Mouse (Mus musculus) brain, embryonic 14.5 days (tissue): ENCODE measurements around the gene Mrpl10. TPM values are rescaled to one million over a fixed set of nuclear protein-coding genes. Genes with fewer than 3 reads are reported as not detected.
A peak's percentile ranks its signal among the peaks of the same experiment; 100 is the strongest.

Source experiments
- DNase-seq: peaks from one replicate; pipeline ENCODE4 v3.0.0-alpha.2; 2011; ENCODE audit warnings: low read depth
- CTCF ChIP-seq: fragments of 200-500 bp; IDR thresholded peaks from 2 replicates; pipeline ENCODE4 v1.5.1; 2012; ENCODE audit warnings: inconsistent platforms, mild to moderate bottlenecking, moderate library complexity, borderline replicate concordance; ENCODE audit not compliant: insufficient read depth, insufficient read length; ENCODE audit errors: extremely low read depth
- POLR2A ChIP-seq: fragments of 200-500 bp; IDR thresholded peaks from 2 replicates; pipeline ENCODE4 v1.6.1; 2012; ENCODE audit warnings: mild to moderate bottlenecking, inconsistent platforms, borderline replicate concordance; ENCODE audit not compliant: poor library complexity, insufficient read depth, insufficient read length, severe bottlenecking; ENCODE audit errors: extremely low read depth
- polyA plus RNA-seq: library from polyadenylated mRNA; depleted of rRNA; stranded (reverse); fragments of >200 nt; gene quantifications from 2 replicates; pipeline ENCODE4 v1.2.3, GENCODE M21; 2012

Gene Mrpl10
- polyA plus RNA-seq, 1 experiment: 60.4 TPM

DNA sequence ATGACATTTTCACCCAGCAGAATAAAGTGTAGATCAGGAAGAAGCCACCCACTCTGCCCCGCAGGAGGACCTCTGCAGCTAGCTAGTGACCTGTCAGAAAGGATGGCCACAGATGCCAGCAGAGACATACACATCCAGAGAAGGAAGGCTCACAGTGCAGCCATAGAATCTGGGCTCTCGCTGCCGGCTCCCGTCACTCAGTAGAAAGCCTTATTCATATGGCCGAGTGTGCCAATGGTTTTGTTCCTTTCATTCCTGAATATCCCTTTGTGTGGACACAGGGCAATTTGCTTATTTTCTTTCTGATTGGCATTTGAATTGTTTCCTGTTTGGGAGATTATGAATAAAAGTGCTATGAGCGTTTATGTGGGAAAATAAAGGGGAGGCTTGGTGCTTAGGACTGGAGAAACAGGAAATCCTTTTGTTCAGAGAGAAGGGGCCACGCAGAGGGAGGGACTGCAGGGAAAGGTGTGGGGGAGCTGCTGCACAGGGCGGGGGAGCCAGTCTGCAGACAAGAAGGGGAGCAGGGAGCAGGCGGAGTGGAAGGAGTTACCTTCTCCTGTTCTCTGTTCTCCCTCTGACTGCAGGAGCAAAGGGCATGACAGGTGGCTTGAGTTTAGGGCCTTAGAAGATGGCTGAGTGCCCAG lies 22.0 kb downstream of the Mrpl10 start:
- TF ChIP-seq CTCF (no peak), POLR2A (no peak)
- DNase-seq: peak; percentile 82

DNA sequence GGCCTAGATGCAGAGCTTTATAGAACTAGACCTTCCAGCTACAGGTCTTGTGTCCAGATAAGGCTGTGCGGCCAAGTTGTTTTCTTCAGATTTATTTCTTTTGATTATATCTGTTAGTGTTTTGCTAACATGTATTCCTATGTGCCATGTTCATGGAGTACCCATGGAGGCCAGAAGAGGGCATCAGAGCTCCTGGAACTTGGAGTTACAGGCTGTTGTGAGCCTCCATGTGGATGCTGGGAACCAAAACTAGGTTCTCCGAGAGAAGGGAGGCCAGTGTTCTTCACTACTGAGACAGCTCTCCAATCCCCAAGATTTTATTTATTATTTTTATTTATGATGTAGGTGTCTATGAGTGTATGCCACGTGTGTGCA lies 22.5 kb downstream of the Mrpl10 start:
- no peak for DNase-seq

DNA sequence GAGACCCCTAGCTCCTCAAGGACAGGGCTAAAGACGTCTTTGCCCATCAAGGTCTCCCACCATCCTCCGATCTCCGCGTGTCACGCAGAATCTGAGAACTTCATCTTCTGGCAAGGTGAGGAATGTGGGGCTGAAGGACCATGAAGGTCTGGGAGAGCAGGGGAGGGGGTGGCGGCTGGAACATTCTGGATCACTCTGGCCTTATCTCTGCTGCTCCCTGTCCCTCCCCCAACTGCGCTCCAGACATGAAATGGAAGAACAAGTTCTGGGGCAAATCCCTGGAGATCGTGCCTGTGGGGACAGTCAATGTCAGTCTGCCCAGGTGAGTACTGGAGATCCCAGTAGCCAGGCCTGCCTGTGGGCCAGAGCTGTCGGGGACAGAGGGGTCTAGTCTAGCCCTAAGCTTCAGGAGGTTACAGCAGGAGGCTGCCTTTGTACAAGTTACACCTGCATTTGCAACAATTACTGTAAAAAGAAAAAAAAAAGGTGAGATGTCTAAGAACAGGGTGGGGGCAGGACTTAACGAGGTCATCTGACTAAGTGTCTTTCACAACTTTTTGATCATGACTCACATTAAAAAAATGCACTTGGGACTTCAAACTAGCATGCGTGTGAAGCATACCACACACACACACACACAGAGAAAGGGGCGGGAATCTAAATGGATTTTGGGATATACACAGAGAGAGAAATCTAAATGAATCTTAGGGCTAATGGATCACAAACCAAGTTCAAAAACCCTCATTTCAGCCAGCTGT lies 24.4 kb downstream of the Mrpl10 start:
- TF ChIP-seq CTCF: no peak
- TF ChIP-seq POLR2A: no peak
- no peak for DNase-seq

More for the DNA sequence above, 22.5 kb downstream of the Mrpl10 start:
- peak; percentile 30; the same call in 1 of the 2 replicates for TF ChIP-seq CTCF
- no peak for TF ChIP-seq POLR2A

DNA sequence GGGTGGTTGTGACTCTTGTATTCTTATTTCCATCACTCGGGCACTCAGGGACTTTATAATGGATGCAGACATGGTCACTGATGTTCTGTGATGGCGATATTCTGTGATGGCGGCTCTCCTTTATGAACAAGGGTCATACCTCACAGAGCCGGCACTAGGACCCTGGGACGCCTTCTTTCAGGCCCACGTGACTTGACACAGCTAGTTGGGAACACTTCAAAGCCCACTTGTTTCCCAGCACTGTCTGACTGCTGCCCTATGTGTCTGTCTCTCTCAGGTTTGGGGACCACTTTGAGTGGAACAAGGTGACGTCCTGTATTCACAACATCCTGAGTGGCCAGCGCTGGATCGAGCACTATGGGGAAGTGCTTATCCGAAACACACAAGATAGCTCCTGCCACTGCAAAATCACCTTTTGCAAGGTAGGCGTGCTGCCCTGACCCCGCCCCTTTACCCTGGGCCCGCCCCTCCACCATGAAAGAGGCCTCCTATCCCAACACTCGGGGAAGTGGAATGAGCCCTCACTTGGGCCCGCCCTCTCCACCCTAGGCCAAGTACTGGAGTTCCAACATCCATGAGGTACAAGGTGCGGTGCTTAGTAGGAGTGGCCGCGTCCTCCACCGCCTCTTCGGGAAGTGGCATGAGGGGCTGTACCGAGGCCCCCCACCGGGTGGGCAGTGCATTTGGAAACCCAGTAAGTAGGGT lies 25.4 kb downstream of the Mrpl10 start:
- DNase-seq: peak; percentile 20

DNA sequence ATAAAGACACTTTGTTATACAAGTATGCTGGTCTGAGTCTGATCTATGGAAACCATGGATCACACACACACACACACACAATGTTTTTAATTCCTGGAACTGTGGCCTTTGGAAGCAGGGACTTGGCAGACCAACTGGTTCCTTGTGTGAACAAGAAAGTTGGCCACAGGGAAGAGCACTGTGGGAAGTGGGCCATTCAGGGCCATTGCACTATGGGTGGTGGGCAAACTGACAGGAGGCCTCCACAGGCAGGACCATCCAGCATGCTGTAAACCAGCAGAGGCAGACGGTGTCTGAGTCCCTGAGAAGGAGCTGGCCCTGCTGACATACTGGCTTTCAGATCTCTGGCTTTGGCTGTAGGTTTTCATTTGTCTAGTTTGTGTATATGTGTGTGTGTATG lies 28.0 kb downstream of the Mrpl10 start:
- no peak for DNase-seq
- TF ChIP-seq CTCF (no peak), POLR2A (no peak)

More for the DNA sequence above, 25.4 kb downstream of the Mrpl10 start:
- no peak for TF ChIP-seq POLR2A
- TF ChIP-seq CTCF: no peak

DNA sequence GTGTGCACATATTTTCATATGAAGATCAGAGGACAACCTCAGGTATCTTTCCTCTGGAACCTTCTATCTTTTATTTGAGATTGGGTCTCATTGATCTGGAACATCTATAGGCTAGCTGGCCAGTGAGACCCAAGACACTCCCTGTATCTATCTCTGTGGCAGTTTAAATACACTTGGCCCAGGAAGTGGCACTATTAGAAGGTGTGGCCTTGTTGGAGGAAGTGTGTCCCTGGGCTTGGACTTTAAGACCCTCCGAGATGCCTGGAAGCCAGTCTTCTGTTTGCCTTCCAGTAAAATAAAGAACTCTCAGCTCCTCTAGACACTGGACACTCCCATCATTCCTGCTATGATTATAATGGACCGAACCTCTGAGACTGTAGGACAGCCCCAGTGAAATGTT lies 28.4 kb downstream of the Mrpl10 start:
- DNase-seq: no peak
- TF ChIP-seq POLR2A (no peak), CTCF (no peak)

DNA sequence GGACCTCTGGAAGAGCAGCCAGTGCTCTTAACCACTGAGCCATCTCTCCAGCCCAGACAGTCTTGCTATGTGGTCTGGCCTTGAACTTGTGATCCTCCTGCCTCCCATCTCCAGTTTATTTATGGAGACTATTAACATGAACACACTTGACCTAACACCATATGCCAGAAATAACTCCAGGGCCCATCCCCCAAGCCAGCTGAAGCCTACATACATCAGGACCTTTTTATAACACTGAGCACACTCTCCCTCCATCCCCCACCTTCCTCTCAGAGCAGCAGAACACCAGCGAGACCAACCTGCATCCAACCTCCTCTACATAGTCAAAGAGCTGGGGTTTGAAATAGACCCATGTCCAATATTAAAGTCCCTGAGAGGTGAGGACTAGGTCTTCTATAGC lies 29.8 kb downstream of the Mrpl10 start:
- TF ChIP-seq CTCF (no peak), POLR2A (no peak)
- no peak for DNase-seq

DNA sequence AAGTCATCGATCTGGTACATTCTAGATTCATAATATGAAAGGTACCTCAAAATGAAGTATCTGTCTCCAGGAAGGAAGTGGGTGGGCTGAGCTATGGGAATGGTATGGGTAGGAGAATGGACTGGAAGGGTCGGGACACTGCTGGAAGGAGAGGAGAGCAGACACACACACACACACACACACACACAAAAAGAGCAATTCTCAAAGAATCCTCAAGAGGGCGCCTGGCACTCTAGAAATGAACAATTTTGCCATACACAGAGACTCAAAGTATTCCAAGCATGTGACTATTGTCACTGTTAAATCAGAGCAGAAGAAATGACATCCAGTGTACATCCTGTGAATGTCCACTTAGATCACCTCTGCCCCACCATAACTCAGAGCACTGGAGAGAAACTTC lies 31.2 kb downstream of the Mrpl10 start:
- TF ChIP-seq CTCF: peak; percentile 66; the same call in 1 of the 2 replicates
- no peak for TF ChIP-seq POLR2A
- peak; percentile 80 for DNase-seq

DNA sequence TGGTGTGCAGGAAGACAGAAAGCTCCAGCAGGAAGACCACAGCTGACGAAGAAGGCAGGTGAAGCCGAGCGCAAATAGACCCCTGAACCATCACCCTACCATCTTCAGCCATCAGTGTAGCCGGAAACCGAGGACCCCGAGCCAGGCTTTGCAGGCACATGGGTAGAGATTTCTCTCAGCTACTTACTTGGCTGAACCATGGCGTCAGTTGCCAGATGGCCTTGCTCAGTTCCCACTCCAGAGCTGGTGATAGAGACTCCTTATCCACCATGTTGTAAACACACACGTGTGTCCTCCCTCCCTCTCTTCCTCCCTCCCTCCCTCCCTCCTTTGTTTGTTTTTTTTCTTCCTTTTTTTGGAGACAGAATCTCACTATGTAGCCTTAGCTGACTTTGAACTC lies 32.9 kb downstream of the Mrpl10 start:
- no peak for DNase-seq
- TF ChIP-seq POLR2A: no peak
- no peak for TF ChIP-seq CTCF

DNA sequence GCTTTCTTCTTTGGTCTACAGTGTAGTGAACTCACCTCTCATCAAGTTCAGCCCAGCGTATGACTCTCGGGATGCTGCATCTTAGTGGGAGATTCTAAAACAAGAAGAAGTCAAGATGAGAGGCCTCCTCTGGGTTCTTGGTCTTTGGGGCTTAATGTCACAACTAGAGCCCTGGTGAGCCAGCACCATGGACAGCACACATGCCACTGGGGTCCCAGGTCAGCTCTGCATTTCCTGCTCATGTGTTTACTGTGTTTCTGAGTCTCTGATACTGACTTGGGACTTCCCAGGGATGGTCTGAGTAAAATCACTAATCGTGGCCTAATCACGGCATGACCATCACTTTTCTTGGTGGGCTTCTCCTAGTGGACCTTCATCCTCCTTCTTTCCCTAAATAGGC lies 37.4 kb downstream of the Mrpl10 start:
- DNase-seq: no peak
- TF ChIP-seq POLR2A (no peak), CTCF (no peak)

DNA sequence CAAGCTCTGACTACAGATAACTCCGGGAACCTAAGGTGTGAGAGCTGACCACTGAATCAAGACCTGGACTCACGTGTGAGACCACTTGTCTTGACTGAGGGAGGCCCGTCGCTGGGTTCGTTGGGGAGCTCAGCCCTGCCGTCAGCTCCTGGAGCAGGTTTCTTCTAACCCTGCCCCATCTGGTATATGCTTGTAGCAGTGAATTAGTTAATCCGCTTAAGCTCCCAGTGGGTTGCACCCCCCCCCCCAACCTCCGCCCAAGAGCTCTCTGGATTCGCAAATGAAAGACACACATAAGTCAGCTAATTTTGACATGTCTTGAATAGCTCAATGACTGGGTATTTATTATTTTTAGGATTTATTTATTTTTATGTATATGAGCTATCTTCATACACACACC lies 38.9 kb downstream of the Mrpl10 start:
- TF ChIP-seq POLR2A: no peak
- no peak for TF ChIP-seq CTCF
- peak; percentile 38 for DNase-seq
